Mouse (Mus musculus) heart, postnatal 4 days (tissue): ENCODE results near the gene Sv2c. TPM values are rescaled to one million over a fixed set of nuclear protein-coding genes. Genes with fewer than 3 reads are reported as not detected.

Experiments
- DNase-seq: peaks from one replicate; pipeline ENCODE4 v3.0.0; 2021
- total RNA-seq, 2 experiments: library from RNA; stranded (reverse); gene quantifications; 2 replicates each; pipeline ENCODE4 v1.2.3; 2021

Sv2c gene
- total RNA-seq, 2 experiments from 2014 or later: 0.21 to 0.54 TPM

- no peak for DNase-seq
Measured at GRCm38 (mm10) chr13:95966791-95967190, 165.6 kb downstream of the Sv2c start.

GRCm38 (mm10) chr13:95965596-95965995 is 166.8 kb downstream of the Sv2c start:
- DNase-seq: no peak

- no peak for DNase-seq
Measured at GRCm38 (mm10) chr13:95965162-95965561, 167.2 kb downstream of the Sv2c start.

DNA sequence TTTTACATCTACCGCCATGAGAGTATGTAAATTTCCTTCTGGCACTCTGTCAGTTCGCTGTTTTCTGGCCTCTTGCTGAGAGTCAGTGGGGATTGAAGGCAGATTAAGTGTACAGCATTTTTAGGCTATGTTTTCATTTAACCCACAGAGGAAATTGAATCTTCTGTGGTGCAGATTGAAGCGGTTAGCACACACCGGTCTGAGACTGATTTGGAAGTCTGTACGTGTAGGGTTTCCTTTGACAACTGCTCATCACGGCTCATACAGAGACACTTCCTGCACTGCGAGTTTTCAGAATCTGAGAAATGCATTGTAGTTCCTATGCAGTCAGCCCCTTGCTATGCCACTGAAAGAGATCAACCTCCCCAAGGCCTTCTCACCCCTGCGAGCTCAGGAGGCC is 168.2 kb downstream of the Sv2c start:
- DNase-seq: no peak

GRCm38 (mm10) chr13:95963671-95964070 is 168.7 kb downstream of the Sv2c start:
- no peak for DNase-seq

DNA sequence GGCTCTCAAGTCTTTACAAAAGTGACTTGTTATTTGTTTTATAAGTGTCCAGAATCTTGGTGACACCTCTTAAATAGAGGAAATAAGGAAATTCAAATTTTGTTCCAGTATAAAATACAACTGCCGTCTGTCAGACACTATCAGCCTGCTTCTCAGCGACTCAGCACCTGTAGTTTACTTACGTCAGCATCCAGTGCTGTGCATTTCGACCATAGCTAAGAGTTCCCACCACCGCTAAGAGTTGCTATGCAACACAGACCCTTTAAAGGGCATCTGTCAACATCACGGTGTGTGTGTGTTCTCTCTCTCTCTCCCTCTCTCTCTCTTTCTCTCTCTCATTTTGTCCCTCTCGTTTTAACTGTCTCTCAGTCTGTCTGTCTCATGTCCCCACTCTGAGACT is 170.5 kb downstream of the Sv2c start:
- DNase-seq: no peak

- DNase-seq: peak; percentile 27
Measured at GRCm38 (mm10) chr13:95961191-95961791, 171.1 kb downstream of the Sv2c start.

DNA sequence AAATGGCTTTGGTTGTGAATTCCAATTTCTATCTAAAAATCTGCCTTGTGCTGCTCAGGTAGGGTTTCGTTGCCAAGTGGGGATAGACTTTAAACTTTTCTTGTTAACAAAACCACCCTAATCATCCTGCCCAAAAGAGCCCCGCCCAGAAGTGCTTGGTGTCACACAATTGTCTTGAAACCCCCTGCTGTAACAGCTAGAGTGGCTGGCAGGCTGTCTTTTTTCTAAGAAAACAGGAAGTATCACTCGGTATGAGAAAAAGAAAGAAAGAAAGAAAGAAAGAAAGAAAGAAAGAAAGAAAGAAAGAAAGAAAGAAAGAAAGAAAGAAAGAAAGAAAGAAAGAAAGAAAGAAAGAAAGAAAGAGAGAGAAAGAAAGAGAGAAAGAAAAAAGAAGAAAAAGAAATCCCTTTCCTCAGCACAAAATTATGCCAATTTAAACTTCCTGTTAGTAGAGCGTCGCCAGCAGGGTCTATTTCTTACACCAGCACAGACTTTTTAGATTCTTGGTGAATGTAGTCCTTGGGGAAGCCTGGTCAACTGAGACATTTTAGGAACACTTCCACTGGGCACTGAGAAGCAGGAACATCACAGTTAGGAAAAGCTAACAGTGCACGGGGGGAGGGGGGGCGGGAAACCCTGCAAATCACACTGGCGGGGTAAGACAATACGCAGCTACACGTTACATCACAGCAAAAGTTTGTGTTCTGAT is 171.7 kb downstream of the Sv2c start:
- DNase-seq: no peak

DNA sequence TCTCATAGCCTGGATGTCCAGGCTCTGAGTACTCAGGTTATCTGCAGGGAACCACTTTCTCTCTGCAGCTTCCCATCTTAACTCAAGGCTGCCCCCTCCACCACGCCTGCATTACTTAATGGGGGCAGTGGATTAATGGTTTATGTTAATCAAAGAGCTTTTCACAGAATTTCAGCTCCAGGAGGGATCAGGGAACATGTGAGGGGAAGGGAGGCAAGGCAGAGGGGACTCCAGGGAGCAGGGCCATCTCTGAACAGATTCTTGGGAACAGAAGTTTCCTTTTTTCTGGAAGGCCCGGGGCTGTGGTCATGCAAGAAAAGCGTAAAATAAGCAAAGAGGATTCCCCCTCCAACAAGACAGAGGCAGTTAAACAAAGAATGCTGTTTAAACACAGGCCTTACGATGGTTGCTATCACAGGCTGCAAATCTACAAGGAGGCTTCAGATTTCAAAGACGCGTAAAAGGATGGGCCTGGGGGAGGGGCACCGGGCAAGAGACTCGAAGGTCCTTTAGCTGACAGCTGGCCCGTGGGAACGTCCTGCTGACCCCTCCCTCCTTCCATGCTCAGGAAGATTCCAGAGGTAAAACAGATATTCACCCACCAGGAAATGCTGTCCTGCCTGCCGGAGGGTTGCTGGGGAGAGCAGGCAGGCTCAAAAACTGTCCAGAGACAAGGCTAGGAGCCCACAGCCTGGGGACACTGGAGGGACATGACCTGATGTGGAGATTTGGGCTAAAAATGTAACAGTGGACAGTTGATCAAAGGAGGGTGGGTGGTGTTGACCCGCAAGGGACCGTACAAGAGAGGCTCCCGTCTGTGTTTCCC is 172.5 kb downstream of the Sv2c start:
- DNase-seq: no peak

GRCm38 (mm10) chr13:95957134-95957533 is 175.2 kb downstream of the Sv2c start:
- DNase-seq: peak; percentile 37

GRCm38 (mm10) chr13:95956327-95956781 is 176.0 kb downstream of the Sv2c start:
- DNase-seq: no peak

DNA sequence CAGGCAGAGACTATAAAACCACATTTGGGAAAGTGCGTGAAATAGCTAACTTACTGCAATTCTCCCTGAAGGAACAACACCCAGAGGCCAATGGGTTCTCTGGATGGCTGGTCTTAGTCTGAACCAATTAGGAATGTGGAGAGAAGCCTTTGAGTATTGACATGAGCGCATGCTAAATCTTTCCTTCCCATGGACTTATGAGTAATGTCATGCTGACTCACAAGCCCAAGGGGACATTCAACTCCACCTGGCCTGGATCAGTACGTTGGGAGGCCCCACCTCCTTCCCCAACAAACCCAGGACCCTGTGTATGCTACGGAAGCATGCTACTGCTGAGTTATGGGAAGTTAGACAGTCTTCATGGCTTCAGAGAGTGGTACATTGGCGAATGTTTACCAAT is 177.2 kb downstream of the Sv2c start:
- DNase-seq: no peak

DNA sequence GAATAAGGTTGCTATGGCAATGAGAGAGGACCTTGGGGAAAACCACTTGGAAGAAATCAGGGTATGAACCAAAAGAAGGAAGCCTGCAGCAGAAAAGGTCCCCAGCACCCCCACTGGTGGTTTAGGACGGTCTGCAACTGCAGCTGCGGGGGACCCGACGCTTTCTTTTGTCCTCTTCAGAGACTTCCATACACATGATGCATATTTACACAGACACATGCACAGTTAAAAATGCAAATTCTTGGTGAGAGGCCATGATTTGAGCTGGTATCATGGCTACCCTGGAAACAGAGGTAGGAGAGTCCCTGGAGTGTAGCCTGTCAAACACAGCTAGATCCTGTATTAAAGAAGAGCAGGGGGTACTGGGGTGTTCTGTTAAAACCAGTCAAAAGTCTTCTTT is 178.7 kb downstream of the Sv2c start:
- no peak for DNase-seq

GRCm38 (mm10) chr13:95952263-95952662 is 180.1 kb downstream of the Sv2c start:
- DNase-seq: no peak

- peak; percentile 31 for DNase-seq
Measured at GRCm38 (mm10) chr13:95951098-95951894, 181.1 kb downstream of the Sv2c start.

- DNase-seq: no peak
Measured at GRCm38 (mm10) chr13:95950434-95951091, 181.8 kb downstream of the Sv2c start.

GRCm38 (mm10) chr13:95949356-95949755 is 183.0 kb downstream of the Sv2c start:
- no peak for DNase-seq

- no peak for DNase-seq
Measured at GRCm38 (mm10) chr13:95948821-95949220, 183.6 kb downstream of the Sv2c start.

- no peak for DNase-seq
Measured at GRCm38 (mm10) chr13:95948394-95948793, 184.0 kb downstream of the Sv2c start.

DNA sequence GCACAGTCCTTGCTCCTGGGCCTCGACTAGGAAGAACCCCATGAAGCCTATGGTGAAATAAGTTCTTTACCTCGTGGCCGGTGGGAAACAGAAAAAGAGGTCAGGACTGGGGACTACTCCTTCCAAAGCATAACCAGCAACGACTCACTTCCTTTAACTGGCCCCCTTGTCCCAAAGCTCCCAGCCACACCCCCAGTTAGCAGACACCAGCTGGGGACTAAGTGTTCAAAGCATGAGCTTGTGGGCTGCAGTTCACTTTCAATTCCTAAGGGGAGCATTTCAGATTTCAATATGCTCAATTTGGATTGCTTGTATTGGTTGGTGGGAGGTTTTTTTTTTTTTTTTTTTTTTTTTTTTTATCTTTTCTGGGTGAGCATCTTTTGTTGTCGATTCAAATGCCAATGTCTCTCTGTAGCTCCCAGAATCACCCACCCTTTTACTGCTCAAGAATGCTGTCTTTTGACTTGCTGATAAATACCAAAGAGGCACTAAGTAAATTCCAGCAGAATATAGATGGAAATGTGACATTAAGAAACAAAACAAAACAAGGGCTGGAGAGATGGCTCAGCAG is 186.4 kb downstream of the Sv2c start:
- no peak for DNase-seq

GRCm38 (mm10) chr13:95944621-95945020 is 187.8 kb downstream of the Sv2c start:
- DNase-seq: no peak

- no peak for DNase-seq
Measured at GRCm38 (mm10) chr13:95943919-95944318, 188.5 kb downstream of the Sv2c start.
